Mouse (Mus musculus): ENCODE measurements at regions not wholly inside any gene's neighbourhood (a gene's known extent, or its start where the extent isn't known, plus 50 kb on each side); places are given as distances from the start of the nearest gene placed in this dataset.

- DNase-seq, result no peak
Observed at GRCm38 (mm10) chr3:63036691-63037090, 204.6 kb upstream of the Mme start.

- no peak for DNase-seq
Observed at GRCm38 (mm10) chr3:63070786-63071185, 170.6 kb upstream of the Mme start.

- no peak for DNase-seq
Observed at GRCm38 (mm10) chr3:63073051-63073450, 168.3 kb upstream of the Mme start.

GRCm38 (mm10) chr3:63078181-63078580, 163.2 kb upstream of the Mme start:
- no peak for DNase-seq

GRCm38 (mm10) chr3:63082161-63082560, 159.2 kb upstream of the Mme start:
- no peak for DNase-seq

GRCm38 (mm10) chr3:63085426-63085825, 155.9 kb upstream of the Mme start:
- DNase-seq, result no peak

- DNase-seq, result peak; percentile 49
Observed at GRCm38 (mm10) chr3:63092901-63093300, 148.4 kb upstream of the Mme start.

- DNase-seq, result no peak
Observed at GRCm38 (mm10) chr3:63115216-63115615, 126.1 kb upstream of the Mme start.

GRCm38 (mm10) chr3:63131883-63132282, 109.5 kb upstream of the Mme start:
- no peak for DNase-seq

- DNase-seq, result no peak
Observed at GRCm38 (mm10) chr3:63137391-63138147, 103.8 kb upstream of the Mme start.

- DNase-seq, result no peak
Observed at GRCm38 (mm10) chr3:63146237-63146636, 95.1 kb upstream of the Mme start.

GRCm38 (mm10) chr3:63182411-63183166, 58.7 kb upstream of the Mme start:
- no peak for DNase-seq

GRCm38 (mm10) chr3:63187836-63188440, 53.4 kb upstream of the Mme start:
- no peak for DNase-seq
